Mouse (Mus musculus) hindbrain, embryonic 15.5 days (tissue): Measurements from ENCODE around the gene Ropn1l. TPM values are rescaled to one million over a fixed set of nuclear protein-coding genes. Genes with fewer than 3 reads are reported as not detected.

Experiments
- ATAC-seq: fragments of 200-750 bp; cut with Nextera tagmentation; 2 replicates; pipeline ENCODE4 v1.8.0; 2017; ENCODE audit warnings: low read depth, moderate number of reproducible peaks, moderate TSS enrichment; ENCODE audit not compliant: low FRiP score
- H3K27ac ChIP-seq: fragments of 300-500 bp; sonication (generic); replicated peaks from 2 replicates; pipeline ENCODE4 v1.5.1; 2015; ENCODE audit warnings: mild to moderate bottlenecking, inconsistent platforms
- H3K27me3 ChIP-seq: fragments of 300-500 bp; sonication (generic); 2 replicates; pipeline ENCODE4 v1.6.1; 2015; ENCODE audit warnings: control low read depth, inconsistent platforms
- H3K36me3 ChIP-seq: fragments of 300-500 bp; sonication (generic); 2 replicates; pipeline ENCODE4 v1.6.1; 2015; ENCODE audit warnings: control low read depth, inconsistent platforms
- H3K4me1 ChIP-seq: fragments of 300-500 bp; sonication (generic); replicated peaks from 2 replicates; pipeline ENCODE4 v1.6.1; 2015; ENCODE audit warnings: control low read depth, inconsistent platforms
- H3K4me2 ChIP-seq: fragments of 300-500 bp; sonication (generic); 2 replicates; pipeline ENCODE4 v1.6.1; 2015; ENCODE audit warnings: moderate library complexity, mild to moderate bottlenecking, inconsistent platforms
- H3K4me3 ChIP-seq: fragments of 300-500 bp; sonication (generic); 2 replicates; pipeline ENCODE4 v1.5.1; 2015; ENCODE audit warnings: mild to moderate bottlenecking, inconsistent platforms
- H3K9ac ChIP-seq: fragments of 300-500 bp; sonication (generic); 2 replicates; pipeline ENCODE4 v1.6.1; 2015; ENCODE audit warnings: inconsistent platforms
- H3K9me3 ChIP-seq: fragments of 300-500 bp; sonication (generic); 2 replicates; pipeline ENCODE4 v1.6.1; 2016; ENCODE audit warnings: control low read depth, inconsistent platforms
- WGBS: fragments of 180-500 bp; shearing (Covaris S2); methylation state at CpG from one replicate; pipeline ENCODE4 v1.1.7; 2015; 5-methylcytosine and 5-hydroxymethylcytosine counted together
- polyA plus RNA-seq: library from polyadenylated mRNA; unstranded; fragments of >200 nt; fragmentation: Nextera tagmentation; extraction: Ambion mirVana; gene quantifications from 2 replicates; pipeline ENCODE4 v1.2.1, GENCODE M21; 2015

Ropn1l gene
- polyA plus RNA-seq, 1 experiment from 2014 or later, result 2.6 TPM

DNA sequence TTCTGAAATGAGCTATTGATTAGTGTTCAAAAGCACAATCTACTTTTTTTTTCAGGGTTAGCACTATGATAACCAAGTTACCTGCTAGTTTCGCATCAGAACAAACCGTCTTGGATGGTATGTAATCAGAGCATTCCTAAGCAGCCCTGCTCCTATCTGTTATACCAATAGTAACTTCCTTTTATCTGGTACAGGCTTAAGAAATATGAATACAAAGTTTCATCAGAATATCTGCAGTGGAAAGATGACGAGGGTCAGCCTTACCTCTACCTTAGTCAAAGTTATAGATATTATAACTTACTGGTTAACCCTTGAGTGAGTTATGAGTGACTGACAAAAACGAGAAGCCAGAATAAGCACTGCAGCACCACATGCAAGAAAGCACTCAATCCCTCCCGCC lies 12.8 kb upstream of the Ropn1l start:
- Histone ChIP-seq H3K27ac (no peak overlapping the region), H3K27me3 (no peaks in the 10 kb centered on the region), H3K9me3 (no peaks in the 10 kb centered on the region), H3K4me2 (no peak overlapping the region), H3K9ac (no peak overlapping the region), H3K4me1 (no peaks in the 10 kb centered on the region), H3K4me3 (no peak overlapping the region), H3K36me3 (peaks cover 63% of the 10 kb centered on the region)
- ATAC-seq, result no peak
- 94% methylated on average over 5 of the region's 5 CpGs for WGBS

GRCm38 (mm10) chr15:31465806-31466205 lies 12.3 kb upstream of the Ropn1l start:
- WGBS, result 100% methylated on average over 2 of the region's 2 CpGs
- Histone ChIP-seq H3K36me3 (peaks cover 68% of the 10 kb centered on the region), H3K27ac (no peak overlapping the region), H3K4me2 (no peak overlapping the region), H3K27me3 (no peaks in the 10 kb centered on the region), H3K4me1 (no peaks in the 10 kb centered on the region), H3K9me3 (no peaks in the 10 kb centered on the region), H3K4me3 (no peak overlapping the region), H3K9ac (no peak overlapping the region)
- ATAC-seq, result no peak

DNA sequence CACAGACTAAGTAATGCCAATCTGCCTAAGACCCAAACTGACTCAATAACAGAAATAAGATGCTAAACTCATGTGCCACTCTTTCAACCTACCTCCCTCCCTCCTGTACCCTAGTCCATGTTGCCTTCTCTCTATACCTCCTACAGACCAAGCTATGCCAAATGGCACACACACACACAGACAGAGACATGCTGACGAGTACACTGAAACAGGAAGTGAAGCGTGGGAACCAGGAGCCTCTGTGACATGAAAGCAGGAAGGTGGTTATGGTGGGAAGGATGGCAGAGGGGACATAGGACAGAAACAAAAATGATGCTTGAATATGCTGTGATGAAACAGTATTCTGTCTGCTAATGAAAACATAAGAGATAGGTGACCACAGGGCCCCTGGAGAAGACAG lies 7.0 kb upstream of the Ropn1l start:
- Histone ChIP-seq H3K9ac (no peak overlapping the region), H3K27ac (no peak overlapping the region), H3K9me3 (no peaks in the 10 kb centered on the region), H3K4me1 (no peaks in the 10 kb centered on the region), H3K36me3 (peaks cover 78% of the 10 kb centered on the region), H3K4me3 (no peak overlapping the region), H3K4me2 (no peak overlapping the region), H3K27me3 (no peaks in the 10 kb centered on the region)
- WGBS, result 81% methylated on average over 2 of the region's 2 CpGs
- ATAC-seq, result no peak

- H3K36me3 ChIP-seq, result peaks cover 57% of the 10 kb centered on the region
- no peak overlapping the region for H3K9ac ChIP-seq
- WGBS, result 91% methylated on average over 7 of the region's 7 CpGs
- no peak overlapping the region for H3K27ac ChIP-seq
- H3K4me2 ChIP-seq, result no peak overlapping the region
- no peaks in the 10 kb centered on the region for H3K9me3 ChIP-seq
- ATAC-seq, result no peak
- no peak overlapping the region for H3K4me3 ChIP-seq
- H3K27me3 ChIP-seq, result no peaks in the 10 kb centered on the region
- H3K4me1 ChIP-seq, result peaks cover 4% of the 10 kb centered on the region
Observed at GRCm38 (mm10) chr15:31458081-31458480, 4.5 kb upstream of the Ropn1l start.

GRCm38 (mm10) chr15:31456381-31456780 lies 2.8 kb upstream of the Ropn1l start:
- 88% methylated on average over 5 of the region's 5 CpGs for WGBS
- H3K9ac ChIP-seq, result no peak overlapping the region

DNA sequence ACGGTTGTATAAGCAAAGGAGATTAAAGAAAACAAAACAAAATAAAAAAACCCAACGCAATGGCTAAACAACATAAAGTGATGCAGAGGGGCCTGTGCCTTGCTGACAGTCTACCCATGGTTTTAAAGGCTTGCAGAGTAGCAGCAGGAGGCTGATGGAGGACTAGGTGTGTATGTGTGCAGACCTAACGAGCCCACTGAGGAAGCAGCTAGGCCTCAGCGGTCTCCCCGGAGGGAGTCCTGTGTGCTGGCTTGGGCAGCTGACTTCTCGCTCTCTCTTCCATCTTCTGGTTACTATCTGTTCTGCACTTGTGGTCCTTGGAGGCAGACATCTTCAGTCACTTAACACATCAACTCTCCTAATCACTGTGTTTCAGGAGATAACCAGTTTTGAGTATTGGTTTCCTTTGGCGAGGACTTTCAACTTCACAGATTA lies 1.3 kb upstream of the Ropn1l start:
- H3K4me3 ChIP-seq, result no peak overlapping the region
- H3K4me2 ChIP-seq, result no peak overlapping the region
- no peaks in the 10 kb centered on the region for H3K9me3 ChIP-seq
- H3K9ac ChIP-seq, result no peak overlapping the region
- no peak for ATAC-seq
- H3K4me1 ChIP-seq, result peaks cover 10% of the 10 kb centered on the region
- peaks cover 27% of the 10 kb centered on the region for H3K36me3 ChIP-seq
- no peak overlapping the region for H3K27ac ChIP-seq
- H3K27me3 ChIP-seq, result no peaks in the 10 kb centered on the region
- WGBS, result 75% methylated on average over 7 of the region's 7 CpGs

More at GRCm38 (mm10) chr15:31456381-31456780, 2.8 kb upstream of the Ropn1l start:
- Histone ChIP-seq H3K36me3 (peaks cover 40% of the 10 kb centered on the region), H3K4me3 (no peak overlapping the region), H3K4me2 (no peak overlapping the region), H3K27me3 (no peaks in the 10 kb centered on the region), H3K27ac (no peak overlapping the region), H3K4me1 (peaks cover 10% of the 10 kb centered on the region), H3K9me3 (no peaks in the 10 kb centered on the region)
- ATAC-seq, result no peak

GRCm38 (mm10) chr15:31454096-31454860 lies 741 bp upstream of the Ropn1l start:
- Histone ChIP-seq H3K36me3 (peaks cover 21% of the 10 kb centered on the region), H3K9me3 (no peaks in the 10 kb centered on the region), H3K27ac (peak overlapping the region; percentile 78), H3K9ac (peak overlapping the region; percentile 51), H3K4me2 (peak overlapping the region; percentile 61), H3K27me3 (no peaks in the 10 kb centered on the region), H3K4me3 (peak overlapping the region; percentile 47), H3K4me1 (peaks cover 10% of the 10 kb centered on the region)
- 56% methylated on average over 10 of the region's 10 CpGs for WGBS
- ATAC-seq, result no peak

- 56% methylated on average over 18 of the region's 18 CpGs for WGBS
- Histone ChIP-seq H3K27me3 (no peaks in the 10 kb centered on the region), H3K27ac (peak overlapping the region; percentile 78; the same call in 1 of the 2 replicates), H3K4me3 (peak overlapping the region; percentile 47), H3K36me3 (peaks cover 6% of the 10 kb centered on the region), H3K4me1 (peaks cover 10% of the 10 kb centered on the region), H3K9ac (peak overlapping the region; percentile 51; the same call in 1 of the 2 replicates), H3K4me2 (peak overlapping the region; percentile 61), H3K9me3 (no peaks in the 10 kb centered on the region)
- ATAC-seq, result no peak
Observed at GRCm38 (mm10) chr15:31452336-31453097, 1.0 kb downstream of the Ropn1l start.

DNA sequence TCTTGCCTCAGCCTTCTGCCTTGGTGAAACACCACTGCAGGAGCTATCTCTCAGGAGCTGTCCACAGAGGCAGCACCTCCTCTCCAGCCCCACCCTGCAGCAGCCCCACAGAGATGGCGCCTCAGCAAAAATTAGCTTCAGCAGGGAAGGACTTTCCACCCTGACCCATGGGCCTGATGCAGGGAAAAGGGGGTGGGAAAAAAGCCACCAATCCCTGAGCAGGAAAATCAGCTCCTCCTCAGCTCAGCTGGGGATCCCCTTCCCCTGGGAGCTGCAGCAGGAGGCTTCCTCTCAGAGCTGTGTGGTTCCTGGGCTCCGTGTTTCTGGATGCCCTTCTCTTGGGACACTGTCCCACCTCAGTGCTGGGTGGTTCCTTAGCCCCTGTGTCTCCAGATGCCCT lies 3.8 kb downstream of the Ropn1l start:
- no peak overlapping the region for H3K27ac ChIP-seq
- H3K27me3 ChIP-seq, result no peaks in the 10 kb centered on the region
- no peaks in the 10 kb centered on the region for H3K36me3 ChIP-seq
- peaks cover 13% of the 10 kb centered on the region for H3K4me1 ChIP-seq
- no peak overlapping the region for H3K4me3 ChIP-seq
- 25% methylated on average over 2 of the region's 2 CpGs for WGBS
- H3K9ac ChIP-seq, result no peak overlapping the region
- ATAC-seq, result no peak
- H3K9me3 ChIP-seq, result no peaks in the 10 kb centered on the region
- H3K4me2 ChIP-seq, result no peak overlapping the region

DNA sequence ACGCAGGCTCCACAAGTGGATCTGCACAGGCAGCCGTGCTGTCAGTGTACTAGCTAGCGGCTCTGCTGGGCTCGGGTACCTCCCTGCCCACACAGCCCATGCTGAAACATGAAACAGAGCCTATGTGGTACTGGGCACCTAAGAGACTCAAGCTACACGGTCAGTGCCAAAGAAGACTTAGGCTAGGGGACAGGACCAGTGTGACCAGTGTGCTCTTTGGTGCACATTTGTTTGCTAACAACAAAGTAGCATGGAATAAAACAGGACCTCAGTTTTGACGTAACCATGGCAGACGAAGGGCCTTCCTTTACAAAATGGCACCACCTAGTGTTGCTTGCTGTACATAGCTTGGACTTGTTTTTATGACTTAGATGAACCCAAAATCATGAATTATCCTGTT lies 6.4 kb downstream of the Ropn1l start:
- Histone ChIP-seq H3K27me3 (no peaks in the 10 kb centered on the region), H3K9ac (no peak overlapping the region), H3K27ac (no peak overlapping the region), H3K4me1 (peaks cover 3% of the 10 kb centered on the region; the same call in 1 of the 2 replicates), H3K4me3 (no peak overlapping the region), H3K9me3 (no peaks in the 10 kb centered on the region), H3K4me2 (peak overlapping the region; percentile 27; the same call in 1 of the 2 replicates), H3K36me3 (no peaks in the 10 kb centered on the region)
- ATAC-seq, result peak; percentile 75
- WGBS, result 46% methylated on average over 7 of the region's 7 CpGs

- Histone ChIP-seq H3K36me3 (no peaks in the 10 kb centered on the region), H3K9me3 (no peaks in the 10 kb centered on the region), H3K4me2 (no peak overlapping the region), H3K4me3 (no peak overlapping the region), H3K9ac (no peak overlapping the region), H3K27me3 (no peaks in the 10 kb centered on the region), H3K27ac (no peak overlapping the region), H3K4me1 (0 out of 2 replicates have a peak, but pooled peaks cover 3% of the 10 kb centered on the region)
- WGBS, result 92% methylated on average over 4 of the region's 4 CpGs
- ATAC-seq, result no peak
Observed at GRCm38 (mm10) chr15:31442698-31443097, 10.8 kb downstream of the Ropn1l start.

DNA sequence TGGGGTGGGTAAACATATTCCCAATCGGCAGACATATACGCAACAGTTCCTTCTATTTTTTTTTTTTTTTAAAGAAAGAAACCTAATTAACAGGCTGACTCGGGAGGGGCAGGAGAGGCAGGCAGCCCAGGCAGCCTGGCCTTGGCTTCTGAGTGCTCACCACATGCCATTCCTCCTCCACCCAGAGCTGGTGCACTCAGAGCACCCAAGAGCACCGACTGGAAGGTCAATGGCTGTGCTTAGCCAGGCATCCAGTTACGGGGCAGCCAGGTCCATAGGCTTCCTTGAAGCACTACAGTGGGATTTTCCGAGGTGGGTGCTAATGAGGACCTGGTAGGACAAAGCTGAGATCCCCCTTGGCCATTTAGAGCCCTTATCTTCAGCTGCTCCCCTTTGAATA lies 11.5 kb downstream of the Ropn1l start:
- Histone ChIP-seq H3K27ac (no peak overlapping the region), H3K9me3 (no peaks in the 10 kb centered on the region), H3K36me3 (no peaks in the 10 kb centered on the region), H3K27me3 (no peaks in the 10 kb centered on the region), H3K4me2 (no peak overlapping the region), H3K9ac (no peak overlapping the region), H3K4me1 (0 out of 2 replicates have a peak, but pooled peaks cover 1% of the 10 kb centered on the region), H3K4me3 (no peak overlapping the region)
- 82% methylated on average over 6 of the region's 6 CpGs for WGBS
- no peak for ATAC-seq
